ENCODE assay signal across 10 mouse cellular contexts in genomic region chr17:27946371-27946770, GRCm38 (mm10). TPM values are rescaled to one million over a fixed set of nuclear protein-coding genes. Genes with fewer than 3 reads are reported as not detected.
DNase-seq lines count a peak whose midpoint lies in the region; ATAC-seq and TF ChIP-seq lines count a peak whose summit lies in the region.
"Had no signal": no experiment of that assay in that cellular context is flagged by ENCODE, and none has a peak within 500 bp of the region (broad histone marks: within the 10 kb centered on the region; RNA-seq: fewer than 3 reads in every experiment).

No protein-coding gene starts in this region.

- no peak for DNase-seq in cerebellum, adult 2 months
- no peak for DNase-seq in cerebellum, adult 18-20 months
- no peak for DNase-seq in hindbrain, embryonic 10.5 days (ENCODE audit: low spot score)
- DNase-seq in embryonic facial prominence, embryonic 14.5 days (ENCODE audit: low spot score): no peak
- no peak for DNase-seq in limb, embryonic 14.5 days (ENCODE audit: low spot score)
- no peak for DNase-seq in left cerebral cortex, postnatal 4 days
- DNase-seq in thymus, postnatal 0 days (ENCODE audit: low spot score): no peak
- DNase-seq: thymus, postnatal 36 days had no signal

- H3K27ac ChIP-seq in cerebellum, adult 2 months (ENCODE audit: insufficient read depth, low read length): peak overlapping the region; percentile 78
- peak overlapping the region; percentile 75 for H3K27ac ChIP-seq in hindbrain, embryonic 12.5 days
- H3K27ac ChIP-seq in hindbrain, embryonic 10.5 days: no peak overlapping the region
- peak overlapping the region; percentile 77 for H3K27ac ChIP-seq in embryonic facial prominence, embryonic 14.5 days (replicated peaks; ENCODE audit: low read depth, low read length)
- H3K27ac ChIP-seq in limb, embryonic 14.5 days (replicated peaks; ENCODE audit: low read depth, low read length): peak overlapping the region; percentile 87

- no peaks in the 10 kb centered on the region for H3K36me3 ChIP-seq in hindbrain, embryonic 12.5 days
- no peaks in the 10 kb centered on the region for H3K36me3 ChIP-seq in hindbrain, embryonic 10.5 days
- H3K36me3 ChIP-seq in embryonic facial prominence, embryonic 14.5 days (ENCODE audit: control insufficient read depth, insufficient read depth, low read length): no peaks in the 10 kb centered on the region
- no peaks in the 10 kb centered on the region for H3K36me3 ChIP-seq in limb, embryonic 14.5 days (ENCODE audit: control insufficient read depth, insufficient read depth, low read length)
- H3K36me3 ChIP-seq: liver, embryonic 12.5 days had no signal

- H3K4me2 ChIP-seq in hindbrain, embryonic 12.5 days (replicated peaks): no peak overlapping the region
- no peak overlapping the region for H3K4me2 ChIP-seq in embryonic facial prominence, embryonic 14.5 days (ENCODE audit: low read depth, low read length)
- peak overlapping the region; percentile 17; the same call in 1 of the 2 replicates for H3K4me2 ChIP-seq in limb, embryonic 14.5 days (replicated peaks; ENCODE audit: low read depth, low read length, severe bottlenecking)
- H3K4me2 ChIP-seq: liver, embryonic 12.5 days had no signal

- H3K9ac ChIP-seq in hindbrain, embryonic 12.5 days: no peak overlapping the region
- no peak overlapping the region for H3K9ac ChIP-seq in embryonic facial prominence, embryonic 14.5 days (ENCODE audit: low read depth, low read length)
- no peak overlapping the region for H3K9ac ChIP-seq in limb, embryonic 14.5 days (ENCODE audit: low read depth, low read length, severe bottlenecking)
- H3K9ac ChIP-seq: liver, embryonic 12.5 days had no signal

- no peak overlapping the region for H3K4me3 ChIP-seq in cerebellum, adult 2 months (replicated peaks; ENCODE audit: insufficient read depth, low read depth, low read length)
- H3K4me3 ChIP-seq in hindbrain, embryonic 12.5 days: no peak overlapping the region
- no peak overlapping the region for H3K4me3 ChIP-seq in hindbrain, embryonic 10.5 days
- H3K4me3 ChIP-seq in embryonic facial prominence, embryonic 14.5 days (ENCODE audit: low read depth, low read length): no peak overlapping the region
- no peak overlapping the region for H3K4me3 ChIP-seq in limb, embryonic 14.5 days (replicated peaks; ENCODE audit: low read length)
- H3K4me3 ChIP-seq: liver, embryonic 12.5 days had no signal

- no peak for TF ChIP-seq CTCF in cerebellum, adult 2 months (IDR thresholded peaks at IDR 0.05; ENCODE audit: borderline replicate concordance, insufficient read depth, low read depth, low read length)

- WGBS in cerebellum, adult 2 months: 57% methylated on average over 8 of the region's 8 CpGs
- 78% methylated on average over 8 of the region's 8 CpGs for WGBS in hindbrain, embryonic 12.5 days
- 85% methylated on average over 8 of the region's 8 CpGs for WGBS in hindbrain, embryonic 10.5 days
- 70% methylated on average over 8 of the region's 8 CpGs for WGBS in embryonic facial prominence, embryonic 14.5 days
- 64% methylated on average over 8 of the region's 8 CpGs for WGBS in limb, embryonic 14.5 days

- ATAC-seq in hindbrain, embryonic 12.5 days (ENCODE audit: low FRiP score): no peak
- ATAC-seq in embryonic facial prominence, embryonic 14.5 days (ENCODE audit: low read depth): no peak
- no peak for ATAC-seq in limb, embryonic 14.5 days (ENCODE audit: low FRiP score, low read depth)
- ATAC-seq: liver, embryonic 12.5 days had no signal

- intact Hi-C loops in left cerebral cortex, postnatal 4 days (cut with DNase I): no loop called here

- no peak for TF ChIP-seq POLR2A in cerebellum, adult 2 months (IDR thresholded peaks at IDR 0.05; ENCODE audit: borderline replicate concordance, insufficient read depth, low read length)
- TF ChIP-seq POLR2A in limb, embryonic 14.5 days (IDR thresholded peaks at IDR 0.05; ENCODE audit: borderline replicate concordance, extremely low read depth, insufficient read depth, insufficient read length): no peak

- H3K27me3 ChIP-seq in cerebellum, adult 2 months (ENCODE audit: control insufficient read depth, insufficient read depth, low read length): no peaks in the 10 kb centered on the region
- H3K27me3 ChIP-seq in hindbrain, embryonic 12.5 days: no peaks in the 10 kb centered on the region
- H3K27me3 ChIP-seq in hindbrain, embryonic 10.5 days (ENCODE audit: insufficient read depth, poor library complexity, severe bottlenecking): no peaks in the 10 kb centered on the region
- no peaks in the 10 kb centered on the region for H3K27me3 ChIP-seq in embryonic facial prominence, embryonic 14.5 days (replicated peaks; ENCODE audit: control insufficient read depth, insufficient read depth, low read length)
- no peaks in the 10 kb centered on the region for H3K27me3 ChIP-seq in limb, embryonic 14.5 days (ENCODE audit: control insufficient read depth, insufficient read depth, low read length)
- H3K27me3 ChIP-seq: liver, embryonic 12.5 days had no signal

- H3K4me1 ChIP-seq in cerebellum, adult 2 months (ENCODE audit: control insufficient read depth, insufficient read depth, low read length): peaks cover 55% of the 10 kb centered on the region
- H3K4me1 ChIP-seq in hindbrain, embryonic 12.5 days: peaks cover 30% of the 10 kb centered on the region
- peaks cover 28% of the 10 kb centered on the region for H3K4me1 ChIP-seq in hindbrain, embryonic 10.5 days (replicated peaks)
- peaks cover 15% of the 10 kb centered on the region for H3K4me1 ChIP-seq in embryonic facial prominence, embryonic 14.5 days (ENCODE audit: control insufficient read depth, insufficient read depth, low read length)
- peaks cover 35% of the 10 kb centered on the region for H3K4me1 ChIP-seq in limb, embryonic 14.5 days (ENCODE audit: control insufficient read depth, insufficient read depth, low read length)
- H3K4me1 ChIP-seq: liver, embryonic 12.5 days had no signal

- no peaks in the 10 kb centered on the region for H3K9me3 ChIP-seq in hindbrain, embryonic 12.5 days (replicated peaks)
- no peaks in the 10 kb centered on the region for H3K9me3 ChIP-seq in hindbrain, embryonic 10.5 days
- H3K9me3 ChIP-seq in embryonic facial prominence, embryonic 14.5 days (ENCODE audit: control insufficient read depth, low read length): no peaks in the 10 kb centered on the region
- no peaks in the 10 kb centered on the region for H3K9me3 ChIP-seq in limb, embryonic 14.5 days (ENCODE audit: control insufficient read depth, low read length)
- H3K9me3 ChIP-seq: liver, embryonic 12.5 days had no signal

RNA-seq across cellular contexts. Expression of gene Taf11, which starts 36.7 kb away (rescaled TPM):
- polyA plus RNA-seq in cerebellum, adult 2 months (2012; rRNA removed): 49.3 and 51.5 TPM in 2 replicates
- polyA plus RNA-seq in hindbrain, embryonic 12.5 days (2016; fragmentation: Nextera tagmentation; extraction: Ambion mirVana): 89.7 and 96.9 TPM in 2 replicates
- polyA plus RNA-seq in hindbrain, embryonic 10.5 days (2016; fragmentation: Nextera tagmentation; extraction: Ambion mirVana): 81.0 and 90.4 TPM in 2 replicates
- polyA plus RNA-seq in embryonic facial prominence, embryonic 14.5 days (2014; fragmentation: Nextera tagmentation; extraction: Ambion mirVana): 56.6 and 57.9 TPM in 2 replicates
- polyA plus RNA-seq in limb, embryonic 14.5 days (2012; rRNA removed): 36.4 and 43.1 TPM in 2 replicates
- 65.2 and 70.4 TPM in 2 replicates for polyA plus RNA-seq in limb, embryonic 14.5 days (2014; fragmentation: Nextera tagmentation; extraction: Ambion mirVana)
- 10 to 100 TPM; 32.4 to 32.7 TPM for total RNA-seq in left cerebral cortex, postnatal 4 days (2021)
- polyA plus RNA-seq in thymus, postnatal 0 days (2015; fragmentation: Nextera tagmentation; extraction: Ambion mirVana): 60.6 and 61.5 TPM in 2 replicates

RNA-seq across cellular contexts. Expression of gene Anks1, which starts 37.3 kb away (rescaled TPM):
- polyA plus RNA-seq in cerebellum, adult 2 months (2012; rRNA removed): 74.2 and 74.9 TPM in 2 replicates
- 86.0 and 91.5 TPM in 2 replicates for polyA plus RNA-seq in hindbrain, embryonic 12.5 days (2016; fragmentation: Nextera tagmentation; extraction: Ambion mirVana)
- polyA plus RNA-seq in hindbrain, embryonic 10.5 days (2016; fragmentation: Nextera tagmentation; extraction: Ambion mirVana): 25.0 and 62.0 TPM in 2 replicates
- polyA plus RNA-seq in embryonic facial prominence, embryonic 14.5 days (2014; fragmentation: Nextera tagmentation; extraction: Ambion mirVana): 14.2 and 15.9 TPM in 2 replicates
- polyA plus RNA-seq in limb, embryonic 14.5 days (2012; rRNA removed): 40.6 and 54.4 TPM in 2 replicates
- 14.6 and 15.5 TPM in 2 replicates for polyA plus RNA-seq in limb, embryonic 14.5 days (2014; fragmentation: Nextera tagmentation; extraction: Ambion mirVana)
- total RNA-seq in left cerebral cortex, postnatal 4 days (2021): 10 to 100 TPM; 45.5 to 46.5 TPM
- polyA plus RNA-seq in thymus, postnatal 0 days (2015; fragmentation: Nextera tagmentation; extraction: Ambion mirVana): 14.5 and 16.8 TPM in 2 replicates
